Mouse (Mus musculus) MEL (cell line): ENCODE data around the gene Xiap. TPM values are rescaled to one million over a fixed set of nuclear protein-coding genes. Genes with fewer than 3 reads are reported as not detected.

Source experiments
- DNase-seq: peaks from one replicate; pipeline ENCODE4 v3.0.0; 2011; ENCODE audit warnings: low read depth, low spot score
- H3K27ac ChIP-seq: 2 replicates; pipeline ENCODE4 v1.5.1; 2012; ENCODE audit warnings: low read depth, mild to moderate bottlenecking, control low read depth, low read length, moderate library complexity; ENCODE audit not compliant: control insufficient read depth
- H3K27me3 ChIP-seq, 2 experiments: fragments of 150-350 bp in 1 of 2; sonication (generic) in 1 of 2; 2 replicates each; pipeline ENCODE4 v1.6.1; 2012; ENCODE audit warnings: low read length in 2 of 2, mild to moderate bottlenecking in 2 of 2, improper control_type of control experiment in 1 of 2, moderate library complexity in 1 of 2; ENCODE audit not compliant: insufficient read depth in 2 of 2, control insufficient read depth in 1 of 2
- H3K36me3 ChIP-seq, 2 experiments: 2 replicates each; pipeline ENCODE4 v1.6.1; 2012 to 2014; ENCODE audit warnings: low read length in 2 of 2, improper control_type of control experiment in 1 of 2, inconsistent platforms in 1 of 2, mild to moderate bottlenecking in 1 of 2; ENCODE audit not compliant: insufficient read depth in 2 of 2, control insufficient read depth in 1 of 2
- H3K4me1 ChIP-seq, 2 experiments: fragments of 150-350 bp in 1 of 2; sonication (generic) in 1 of 2; 2 replicates each; pipeline ENCODE4 v1.6.1; 2012; ENCODE audit warnings: low read length in 2 of 2, improper control_type of control experiment in 1 of 2, mild to moderate bottlenecking in 1 of 2; ENCODE audit not compliant: insufficient read depth in 2 of 2, control insufficient read depth in 1 of 2
- H3K4me3 ChIP-seq, 2 experiments: fragments of 150-350 bp in 1 of 2; sonication (generic) in 1 of 2; 2 replicates each; pipeline ENCODE4 v1.5.1; 2012; ENCODE audit warnings: low read depth in 2 of 2, low read length in 2 of 2, mild to moderate bottlenecking in 2 of 2, moderate library complexity in 2 of 2, control low read depth in 1 of 2, improper control_type of control experiment in 1 of 2; ENCODE audit not compliant: control insufficient read depth in 1 of 2, insufficient read depth in 1 of 2
- H3K79me2 ChIP-seq: 2 replicates; pipeline ENCODE4 v1.6.1; 2012; ENCODE audit warnings: mild to moderate bottlenecking, low read length, moderate library complexity; ENCODE audit not compliant: control insufficient read depth, poor library complexity, insufficient read depth
- H3K9ac ChIP-seq: 2 replicates; pipeline ENCODE4 v1.6.1; 2012; ENCODE audit warnings: low read depth, mild to moderate bottlenecking, control low read depth, low read length, moderate library complexity; ENCODE audit not compliant: control insufficient read depth, poor library complexity, severe bottlenecking
- H3K9me3 ChIP-seq: fragments of 150-350 bp; sonication (generic); replicated peaks from 2 replicates; pipeline ENCODE4 v1.6.1; 2012; ENCODE audit warnings: mild to moderate bottlenecking, low read length, improper control_type of control experiment, moderate library complexity; ENCODE audit not compliant: insufficient read depth
- CHD2 ChIP-seq: IDR thresholded peaks from 2 replicates; pipeline ENCODE4 v1.6.1; 2011; ENCODE audit warnings: low read length, improper control_type of control experiment
- CTCF ChIP-seq, 3 experiments: IDR thresholded peaks in 2 of 3; conservative IDR thresholded peaks in 1 of 3; 2 replicates each; pipeline ENCODE4 v1.5.1; 2011 to 2012; ENCODE audit warnings: low read length in 3 of 3, low read depth in 2 of 3, mild to moderate bottlenecking in 2 of 3, improper control_type of control experiment in 1 of 3, inconsistent platforms in 1 of 3, mixed read lengths in 1 of 3, moderate library complexity in 1 of 3; ENCODE audit not compliant: control insufficient read depth in 1 of 3, insufficient read depth in 1 of 3, poor library complexity in 1 of 3, severe bottlenecking in 1 of 3
- EP300 ChIP-seq, 2 experiments: IDR thresholded peaks; 2 replicates each; pipeline ENCODE4 v1.6.1; 2011; ENCODE audit warnings: improper control_type of control experiment in 2 of 2, low read length in 2 of 2, low read depth in 1 of 2, mild to moderate bottlenecking in 1 of 2
- GABPA ChIP-seq: IDR thresholded peaks from 2 replicates; pipeline ENCODE4 v1.6.1; 2012; ENCODE audit warnings: low read depth, mild to moderate bottlenecking, inconsistent platforms, low read length, improper control_type of control experiment, moderate library complexity
- HCFC1 ChIP-seq: IDR thresholded peaks from 2 replicates; pipeline ENCODE4 v1.6.1; 2012; ENCODE audit warnings: low read depth, mild to moderate bottlenecking, inconsistent platforms, low read length, improper control_type of control experiment, moderate library complexity
- JUND ChIP-seq: IDR thresholded peaks from 2 replicates; pipeline ENCODE4 v1.6.1; 2011; ENCODE audit warnings: low read depth, mild to moderate bottlenecking, improper control_type of control experiment, low read length
- KAT2A ChIP-seq: conservative IDR thresholded peaks from 2 replicates; pipeline ENCODE4 v1.6.1; 2012; ENCODE audit warnings: low read depth, low read length, improper control_type of control experiment, inconsistent platforms
- MAX ChIP-seq: IDR thresholded peaks from 2 replicates; pipeline ENCODE4 v1.6.1; 2011; ENCODE audit warnings: low read length, improper control_type of control experiment
- MAZ ChIP-seq: IDR thresholded peaks from 2 replicates; pipeline ENCODE4 v1.6.1; 2012; ENCODE audit warnings: low read depth, mild to moderate bottlenecking, inconsistent platforms, low read length, improper control_type of control experiment
- MXI1 ChIP-seq: IDR thresholded peaks from 2 replicates; pipeline ENCODE4 v1.6.1; 2011; ENCODE audit warnings: mild to moderate bottlenecking, low read depth, low read length, improper control_type of control experiment
- NRF1 ChIP-seq: IDR thresholded peaks from 2 replicates; pipeline ENCODE4 v1.6.1; 2014; ENCODE audit warnings: low read depth, mild to moderate bottlenecking, inconsistent platforms, low read length, improper control_type of control experiment, moderate library complexity; ENCODE audit not compliant: poor library complexity, insufficient read depth, severe bottlenecking
- POLR2A ChIP-seq, 2 experiments: IDR thresholded peaks; 2 replicates each; pipeline ENCODE4 v1.6.1; 2011 to 2012; ENCODE audit warnings: low read length in 2 of 2, mild to moderate bottlenecking in 2 of 2, control low read depth in 1 of 2, improper control_type of control experiment in 1 of 2, low read depth in 1 of 2, moderate library complexity in 1 of 2; ENCODE audit not compliant: control insufficient read depth in 1 of 2, insufficient read depth in 1 of 2, poor library complexity in 1 of 2
- RCOR1 ChIP-seq: IDR thresholded peaks from 2 replicates; pipeline ENCODE4 v1.6.1; 2012; ENCODE audit warnings: low read depth, mild to moderate bottlenecking, inconsistent platforms, low read length, improper control_type of control experiment
- SIN3A ChIP-seq: IDR thresholded peaks from 2 replicates; pipeline ENCODE4 v1.6.1; 2012; ENCODE audit warnings: low read length, improper control_type of control experiment, inconsistent platforms
- TAL1 ChIP-seq: IDR thresholded peaks from 2 replicates; pipeline ENCODE4 v1.6.1; 2012; ENCODE audit warnings: mild to moderate bottlenecking, inconsistent platforms, low read length, moderate library complexity, mixed read lengths
- TBP ChIP-seq: IDR thresholded peaks from 2 replicates; pipeline ENCODE4 v1.8.0; 2011; ENCODE audit warnings: low read depth, low read length, improper control_type of control experiment
- USF2 ChIP-seq, 2 experiments: IDR thresholded peaks; 2 replicates each; pipeline ENCODE4 v1.6.1; 2011 to 2012; ENCODE audit warnings: improper control_type of control experiment in 2 of 2, low read length in 2 of 2, borderline replicate concordance in 1 of 2, inconsistent platforms in 1 of 2, low read depth in 1 of 2, mild to moderate bottlenecking in 1 of 2; ENCODE audit not compliant: insufficient read depth in 1 of 2
- ZC3H11A ChIP-seq: IDR thresholded peaks from 2 replicates; pipeline ENCODE4 v1.6.1; 2012; ENCODE audit warnings: low read depth, mild to moderate bottlenecking, inconsistent platforms, low read length, improper control_type of control experiment
- ZNF384 ChIP-seq: IDR thresholded peaks from 2 replicates; pipeline ENCODE4 v1.6.1; 2012; ENCODE audit warnings: low read depth, mild to moderate bottlenecking, inconsistent platforms, low read length, improper control_type of control experiment
- polyA plus RNA-seq, 2 experiments: library from polyadenylated mRNA; stranded (reverse) in 1 of 2; unstranded in 1 of 2; fragments of >175 nt in 1 of 2; fragments of >200 nt in 1 of 2; gene quantifications; 2 replicates each; pipeline versions ENCODE4 v1.2.1 to v1.2.4; 2012; ENCODE audit warnings: low replicate concordance in 2 of 2, low read depth in 1 of 2; ENCODE audit not compliant: insufficient read length in 2 of 2, insufficient read depth in 1 of 2, missing spikeins in 1 of 2
- total RNA-seq: library from RNA; depleted of rRNA; stranded (reverse); fragments of 300-350 nt; gene quantifications from 2 replicates; pipeline ENCODE4 v1.2.3, GENCODE M21; 2012

Gene Xiap
- total and polyA plus RNA-seq, 3 experiments: 7.8 to 89.2 (median 11.8) TPM

- no peaks in the 10 kb centered on the region for H3K4me1 ChIP-seq
- no peaks in the 10 kb centered on the region for H3K27me3 ChIP-seq
These were observed 60.1 kb downstream of the Xiap start for GRCm38 (mm10) chrX:42119442-42120048.

GRCm38 (mm10) chrX:42124963-42125697 is 65.7 kb downstream of the Xiap start:
- Histone ChIP-seq H3K4me3 (no peak overlapping the region), H3K4me1 (no peaks in the 10 kb centered on the region), H3K9ac (no peak overlapping the region), H3K9me3 (no peaks in the 10 kb centered on the region), H3K36me3 (no peaks in the 10 kb centered on the region), H3K27me3 (no peaks in the 10 kb centered on the region), H3K27ac (no peak overlapping the region), H3K79me2 (no peaks in the 10 kb centered on the region)
- no peak for DNase-seq
- no peak for TF ChIP-seq JUND
- TF ChIP-seq POLR2A (IDR thresholded peaks at IDR 0.05; ENCODE audit: control insufficient read depth in 1 of 2, insufficient read depth in 1 of 2, low read depth in 1 of 2, low read length in 2 of 2, poor library complexity in 1 of 2): no peak
- TF ChIP-seq TBP: no peak

More at GRCm38 (mm10) chrX:42119442-42120048, 60.1 kb downstream of the Xiap start:
- Histone ChIP-seq H3K79me2 (no peaks in the 10 kb centered on the region), H3K9ac (no peak overlapping the region), H3K27ac (no peak overlapping the region), H3K4me3 (no peak overlapping the region), H3K9me3 (no peaks in the 10 kb centered on the region), H3K36me3 (no peaks in the 10 kb centered on the region)
- DNase-seq: no peak
- TF ChIP-seq MXI1 (no peak), KAT2A (no peak), RCOR1 (no peak), MAZ (no peak), USF2 (IDR thresholded peaks at IDR 0.05; ENCODE audit: borderline replicate concordance in 1 of 2, insufficient read depth in 1 of 2, low read depth in 1 of 2, low read length in 2 of 2) (no peak), GABPA (no peak), CHD2 (no peak), MAX (no peak), SIN3A (no peak), HCFC1 (no peak), TBP (no peak), ZC3H11A (no peak), ZNF384 (no peak), EP300 (IDR thresholded peaks at IDR 0.05; ENCODE audit: low read depth in 1 of 2, low read length in 2 of 2) (no peak), POLR2A (IDR thresholded peaks at IDR 0.05; ENCODE audit: control insufficient read depth in 1 of 2, insufficient read depth in 1 of 2, low read depth in 1 of 2, low read length in 2 of 2, poor library complexity in 1 of 2) (no peak), NRF1 (no peak), CTCF (IDR thresholded peaks at IDR 0.05 in 2 of 3, conservative IDR thresholded peaks at IDR 0.05 in 1 of 3; ENCODE audit: control insufficient read depth in 1 of 3, insufficient read depth in 1 of 3, low read depth in 2 of 3, low read length in 3 of 3, poor library complexity in 1 of 3, severe bottlenecking in 1 of 3) (no peak), TAL1 (no peak)
